Mouse (Mus musculus) right cerebral cortex, postnatal 14 days (tissue): ENCODE data around the gene Gm12258.
"Not testable (repeated sequence)": the region's sequence is repeated elsewhere in the genome, so short reads cannot be mapped to it uniquely, and the experiment has no call there.

Experiments used
- DNase-seq: peaks from one replicate; pipeline ENCODE4 v3.0.0; 2022

Gene Gm12258

DNA sequence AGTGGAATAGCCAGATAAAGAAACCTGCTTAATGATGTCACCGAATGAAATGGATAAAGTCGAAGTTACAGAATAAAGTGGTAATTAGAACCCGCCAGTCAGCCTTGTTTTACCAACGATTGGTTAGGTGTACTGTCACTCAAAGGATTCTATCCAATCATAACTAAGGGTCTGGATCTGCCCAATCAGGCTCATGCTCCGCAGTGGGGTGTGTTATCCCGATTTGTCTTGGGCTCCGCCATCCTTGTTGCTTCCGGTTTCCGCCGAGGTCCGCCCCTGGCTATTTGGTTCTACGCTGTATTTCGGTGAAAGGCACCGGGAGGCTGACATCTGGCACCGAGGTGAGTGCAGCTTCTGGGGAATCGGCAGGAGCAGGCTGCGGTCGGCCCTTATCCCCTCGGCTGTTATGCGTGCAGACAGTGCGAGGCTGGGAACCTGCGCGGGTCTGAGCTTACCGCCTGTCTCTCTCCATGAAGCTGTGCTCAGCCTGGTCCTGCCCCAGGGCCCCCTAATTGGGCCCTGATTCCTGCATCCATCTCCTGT, at the start of gene Gm12258:
TSS of gene Gm12258 (plus strand) at position 240 of the 543 bp plus-strand sequence.
- DNase-seq, result peak; percentile 75

DNA sequence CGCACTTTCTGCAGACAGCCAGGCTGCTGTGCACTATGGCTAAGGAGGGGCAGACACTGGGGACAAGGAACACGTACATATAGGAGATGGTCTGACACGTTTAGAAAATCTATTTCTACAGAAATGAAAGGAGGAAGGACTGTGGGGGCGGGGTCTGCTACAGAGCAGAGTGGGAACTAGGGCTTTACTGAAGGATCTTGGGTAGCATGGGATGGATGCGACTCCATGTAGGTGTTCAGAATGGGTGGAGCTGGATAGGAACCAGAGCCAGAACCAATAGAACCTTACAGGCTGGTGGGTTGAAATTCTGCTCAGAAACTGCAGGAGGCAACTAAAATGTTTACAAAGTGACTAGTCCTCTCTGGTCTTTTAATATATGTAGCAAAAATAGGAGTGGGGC, 47.2 kb upstream of the Gm12258 start:
- DNase-seq, result peak; percentile 27

DNA sequence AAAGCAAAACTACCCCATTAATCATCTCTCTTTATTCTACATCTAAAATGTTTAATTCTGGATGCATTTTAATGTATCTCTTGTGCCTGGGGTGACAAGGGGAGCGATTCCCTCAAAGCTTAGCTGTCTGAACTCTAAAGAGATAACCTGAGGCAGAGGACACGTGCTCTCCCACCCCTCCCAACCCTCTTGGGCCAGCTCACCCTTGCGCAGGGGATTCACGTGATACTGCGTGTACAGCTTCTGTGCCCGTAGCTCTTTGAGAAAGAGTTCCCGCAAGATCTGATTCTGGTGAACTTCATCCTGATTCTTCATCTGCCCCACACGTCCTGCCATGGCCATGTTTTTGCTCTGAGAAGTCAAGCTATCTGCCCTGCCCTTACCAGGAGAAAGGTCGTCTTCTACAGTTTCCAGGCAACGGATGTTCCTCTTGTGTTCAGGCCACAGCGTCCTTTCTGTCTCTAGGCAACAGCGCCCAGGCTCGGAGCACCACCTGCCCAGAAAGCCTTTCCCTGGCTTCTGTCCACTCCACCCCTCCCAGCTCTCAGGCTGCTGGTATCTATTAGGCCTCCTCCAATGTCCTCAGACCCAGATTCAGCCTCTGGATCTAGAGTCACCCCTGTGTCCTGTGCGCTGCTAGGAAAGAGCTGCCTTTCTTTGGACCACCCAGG, 45.3 kb upstream of the Gm12258 start, which contains the start of gene Fam183b:
TSS of gene Fam183b (minus strand) at position 403 of the 671 bp plus-strand sequence.
- no peak for DNase-seq

DNA sequence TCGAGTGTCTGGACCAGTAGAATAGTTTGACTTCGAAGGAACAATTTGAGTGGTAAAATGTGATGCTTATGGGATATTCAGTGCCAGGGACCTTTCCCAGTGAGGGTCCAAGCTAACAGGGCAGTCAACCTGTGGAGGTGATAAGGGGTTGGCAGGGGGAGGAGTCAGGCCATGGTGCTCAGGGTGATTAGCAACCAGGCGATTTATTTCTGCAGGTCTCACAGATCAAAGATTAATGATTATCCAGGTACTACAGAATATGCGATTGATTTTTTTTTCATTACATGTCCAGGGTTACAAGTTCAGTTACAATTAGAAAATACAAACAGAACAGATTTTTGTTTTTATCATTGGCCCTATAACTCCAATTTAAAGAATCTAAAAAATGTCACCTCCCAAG, 43.1 kb upstream of the Gm12258 start:
- no peak for DNase-seq

DNA sequence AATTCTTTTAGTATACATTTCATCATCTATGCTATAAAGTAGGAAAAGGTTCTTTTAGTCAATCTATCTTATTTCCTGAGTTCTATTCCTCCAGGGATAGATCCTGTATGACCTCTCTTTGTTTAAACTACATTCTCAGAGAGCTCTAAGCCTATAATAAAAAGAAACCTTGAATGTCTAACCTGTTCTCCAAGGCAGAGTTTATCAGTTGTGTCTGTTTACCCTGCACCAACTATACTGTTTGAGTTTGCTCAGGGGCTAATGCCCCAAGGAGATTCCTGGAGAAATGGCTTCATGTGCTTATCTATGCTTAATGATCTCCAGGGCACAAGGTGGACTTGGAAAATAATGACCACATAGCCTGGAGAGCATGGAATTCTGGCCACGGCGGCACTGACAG, 42.6 kb upstream of the Gm12258 start:
- no peak for DNase-seq

DNA sequence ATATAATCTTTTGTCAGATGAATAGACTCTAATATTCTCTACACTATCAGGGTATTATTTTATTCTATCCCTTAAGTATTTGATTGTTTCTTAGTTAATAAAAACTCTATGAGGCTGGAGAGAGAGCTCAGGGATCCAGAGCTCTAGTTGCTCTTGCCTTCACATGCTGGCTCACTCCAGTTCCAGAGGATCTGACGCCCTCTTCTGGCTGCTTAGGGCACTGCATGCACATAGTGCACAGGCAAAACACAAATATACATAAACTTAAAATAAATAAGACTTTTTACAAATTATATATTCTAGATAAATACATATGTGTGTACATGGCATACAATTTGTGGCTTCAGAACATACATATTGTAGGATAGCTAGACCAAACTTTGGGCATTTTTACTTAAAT, 35.0 kb upstream of the Gm12258 start:
- no peak for DNase-seq

DNA sequence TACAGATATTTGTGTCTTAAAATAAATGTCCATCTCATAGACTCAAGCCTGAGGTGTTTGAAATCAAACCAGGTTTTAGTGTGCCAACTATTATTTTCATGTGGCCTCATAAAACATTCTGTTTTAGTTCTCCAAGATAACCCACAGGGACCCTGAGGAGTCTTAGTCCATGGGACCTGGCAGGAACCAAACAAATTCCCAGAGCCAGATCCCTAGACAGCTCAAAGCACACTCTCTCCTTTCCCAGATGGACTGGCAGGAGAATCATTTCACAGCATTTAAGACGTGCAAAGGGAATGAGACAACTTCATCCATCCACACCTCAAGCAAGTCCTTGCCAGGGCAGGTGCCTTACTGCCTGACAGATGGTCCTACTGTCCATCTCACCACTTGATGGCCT, 32.3 kb upstream of the Gm12258 start, which contains the start of gene Olfr313:
TSS of gene Olfr313 (plus strand) at position 301 of the 400 bp plus-strand sequence.
- not testable (repeated sequence) for DNase-seq

DNA sequence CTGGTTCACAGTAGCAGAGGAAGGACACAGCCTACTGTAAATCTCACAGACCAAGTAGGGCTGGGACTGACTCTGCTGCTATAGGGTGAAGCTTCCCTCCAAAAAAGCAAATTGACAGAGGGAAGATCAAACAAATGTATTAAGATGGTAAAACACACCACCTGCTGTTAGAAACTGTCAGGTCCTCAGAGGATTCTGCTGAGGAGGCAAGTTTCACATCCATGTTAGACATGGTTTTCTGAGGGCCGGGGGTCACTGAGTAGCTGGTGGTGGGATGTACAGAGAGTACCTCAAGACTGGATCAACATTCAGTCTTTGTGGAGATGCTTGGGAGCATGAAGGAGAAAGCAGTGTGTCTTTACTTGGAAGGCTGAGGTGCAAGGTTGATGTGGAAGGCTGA, 31.3 kb upstream of the Gm12258 start:
- DNase-seq, result no peak

DNA sequence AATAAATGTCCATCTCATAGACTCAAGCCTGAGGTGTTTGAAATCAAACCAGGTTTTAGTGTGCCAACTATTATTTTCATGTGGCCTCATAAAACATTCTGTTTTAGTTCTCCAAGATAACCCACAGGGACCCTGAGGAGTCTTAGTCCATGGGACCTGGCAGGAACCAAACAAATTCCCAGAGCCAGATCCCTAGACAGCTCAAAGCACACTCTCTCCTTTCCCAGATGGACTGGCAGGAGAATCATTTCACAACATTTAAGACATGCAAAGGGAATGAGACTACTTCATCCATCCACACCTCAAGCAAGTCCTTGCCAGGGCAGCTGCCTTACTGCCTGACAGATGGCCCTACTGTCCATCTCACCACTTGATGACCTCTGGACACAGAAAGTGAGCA, 18.0 kb upstream of the Gm12258 start, which contains the start of gene Olfr312:
TSS of gene Olfr312 (plus strand) at position 301 of the 400 bp plus-strand sequence.
- DNase-seq, result not testable (repeated sequence)

DNA sequence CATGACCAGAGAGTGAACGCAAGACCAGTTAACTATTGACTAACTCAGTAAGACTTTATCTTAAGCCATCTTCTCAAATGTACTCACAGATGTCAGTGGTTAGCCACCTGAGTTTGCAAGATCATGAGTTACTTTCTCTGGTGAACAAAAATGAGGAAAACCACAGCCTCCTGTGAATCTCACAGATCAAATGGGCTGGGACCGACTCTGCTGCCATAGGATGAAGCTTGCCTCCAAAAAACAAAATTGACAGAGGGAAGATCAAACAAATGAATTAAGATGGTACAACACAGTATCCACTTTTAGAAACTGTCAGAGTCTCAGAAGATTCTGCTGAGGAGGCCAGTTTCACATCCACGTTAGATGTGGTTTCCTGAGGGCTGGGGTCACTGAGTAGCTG, 17.2 kb upstream of the Gm12258 start:
- DNase-seq, result no peak

DNA sequence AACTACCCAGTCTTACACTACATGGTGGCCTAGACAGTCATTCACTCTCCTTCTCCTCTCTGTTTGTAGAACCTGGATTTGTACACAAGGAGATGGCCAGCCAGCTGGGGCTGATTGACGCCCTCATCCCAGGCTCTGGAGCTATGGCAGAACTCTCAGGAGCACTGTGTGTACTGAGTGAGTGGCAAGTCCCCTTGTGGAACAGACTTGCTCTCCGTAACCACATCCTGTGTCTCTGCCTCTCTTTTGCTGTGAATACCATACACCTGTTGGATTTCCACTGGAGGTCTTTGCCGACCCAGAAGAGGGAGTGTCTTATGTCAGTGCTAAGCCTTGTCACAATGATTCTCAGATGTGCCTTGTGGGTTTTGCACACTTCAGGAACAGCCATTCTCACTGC, 14.4 kb upstream of the Gm12258 start:
- DNase-seq, result not testable (repeated sequence)

DNA sequence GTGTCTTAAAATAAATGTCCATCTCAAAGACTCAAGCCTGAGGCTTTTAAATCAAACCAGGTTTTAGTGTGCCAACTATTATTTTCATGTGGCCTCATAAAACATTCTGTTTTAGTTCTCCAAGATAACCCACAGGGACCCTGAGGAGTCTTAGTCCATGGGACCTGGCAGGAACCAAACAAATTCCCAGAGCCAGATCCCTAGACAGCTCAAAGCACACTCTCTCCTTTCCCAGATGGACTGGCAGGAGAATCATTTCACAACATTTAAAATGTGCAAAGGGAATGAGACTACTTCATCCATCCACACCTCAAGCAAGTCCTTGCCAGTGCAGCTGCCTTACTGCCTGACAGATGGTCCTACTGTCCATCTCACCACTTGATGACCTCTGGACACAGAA, 8.0 kb upstream of the Gm12258 start, which contains the start of gene Olfr311:
TSS of gene Olfr311 (plus strand) at position 301 of the 400 bp plus-strand sequence.
- not testable (repeated sequence) for DNase-seq

DNA sequence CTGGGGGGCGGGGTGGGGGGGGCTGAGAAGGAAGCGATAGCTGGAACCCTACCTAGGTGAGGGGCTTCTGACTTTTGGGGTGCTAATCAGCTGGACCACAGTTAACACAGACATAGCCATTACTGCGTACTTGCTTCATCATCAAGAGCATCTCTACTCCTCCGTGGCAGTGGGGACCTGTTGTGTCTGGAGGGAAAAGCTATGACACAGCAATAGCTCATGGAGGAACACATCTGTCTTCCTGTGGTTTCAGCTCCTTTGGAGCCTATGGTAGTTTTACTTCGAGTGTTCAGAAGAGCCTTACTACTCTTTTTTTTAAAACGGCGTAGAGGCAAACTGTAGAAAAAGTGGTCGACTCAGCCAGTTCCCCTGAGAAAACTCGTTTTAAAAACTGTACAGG, 678 bp downstream of the Gm12258 start:
- DNase-seq, result no peak

DNA sequence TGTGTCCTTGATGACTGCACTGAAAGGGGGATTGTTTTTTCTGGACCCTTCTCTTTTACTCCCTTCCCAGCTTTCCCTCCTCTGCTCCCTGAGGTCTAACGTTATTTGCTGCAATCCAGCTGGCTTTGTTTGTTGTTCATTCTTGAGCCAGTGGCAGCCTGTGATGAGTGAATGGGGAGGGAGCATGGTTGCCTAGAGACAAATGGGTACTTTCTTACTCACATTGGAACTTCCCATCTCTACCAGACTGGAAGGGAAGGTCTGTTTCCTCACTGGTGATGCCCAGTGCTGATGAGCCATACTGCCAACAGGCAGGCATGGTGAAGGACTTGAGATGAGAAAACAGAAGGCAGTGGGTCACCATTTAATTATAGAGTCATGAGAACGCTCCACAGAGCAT, 2.8 kb downstream of the Gm12258 start:
- no peak for DNase-seq

DNA sequence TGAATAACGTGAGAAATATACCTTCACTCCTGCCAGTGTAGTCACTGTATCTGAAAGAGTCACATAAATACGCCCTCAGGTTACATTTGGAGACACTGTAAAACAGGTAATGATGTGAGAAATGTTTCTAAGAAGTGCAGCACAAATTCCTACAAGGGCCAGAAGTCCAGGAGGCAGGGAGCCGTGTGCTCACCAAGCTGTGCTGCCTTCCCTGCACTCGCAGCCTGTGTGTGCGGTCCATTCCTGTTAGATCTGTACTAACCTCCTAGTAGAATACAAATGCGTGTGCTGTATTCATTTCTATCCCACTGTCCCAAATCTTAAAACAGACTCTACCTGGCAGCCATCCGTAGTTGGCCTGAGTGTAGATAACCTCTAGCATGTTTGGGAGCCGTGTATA, 13.8 kb downstream of the Gm12258 start:
- no peak for DNase-seq

DNA sequence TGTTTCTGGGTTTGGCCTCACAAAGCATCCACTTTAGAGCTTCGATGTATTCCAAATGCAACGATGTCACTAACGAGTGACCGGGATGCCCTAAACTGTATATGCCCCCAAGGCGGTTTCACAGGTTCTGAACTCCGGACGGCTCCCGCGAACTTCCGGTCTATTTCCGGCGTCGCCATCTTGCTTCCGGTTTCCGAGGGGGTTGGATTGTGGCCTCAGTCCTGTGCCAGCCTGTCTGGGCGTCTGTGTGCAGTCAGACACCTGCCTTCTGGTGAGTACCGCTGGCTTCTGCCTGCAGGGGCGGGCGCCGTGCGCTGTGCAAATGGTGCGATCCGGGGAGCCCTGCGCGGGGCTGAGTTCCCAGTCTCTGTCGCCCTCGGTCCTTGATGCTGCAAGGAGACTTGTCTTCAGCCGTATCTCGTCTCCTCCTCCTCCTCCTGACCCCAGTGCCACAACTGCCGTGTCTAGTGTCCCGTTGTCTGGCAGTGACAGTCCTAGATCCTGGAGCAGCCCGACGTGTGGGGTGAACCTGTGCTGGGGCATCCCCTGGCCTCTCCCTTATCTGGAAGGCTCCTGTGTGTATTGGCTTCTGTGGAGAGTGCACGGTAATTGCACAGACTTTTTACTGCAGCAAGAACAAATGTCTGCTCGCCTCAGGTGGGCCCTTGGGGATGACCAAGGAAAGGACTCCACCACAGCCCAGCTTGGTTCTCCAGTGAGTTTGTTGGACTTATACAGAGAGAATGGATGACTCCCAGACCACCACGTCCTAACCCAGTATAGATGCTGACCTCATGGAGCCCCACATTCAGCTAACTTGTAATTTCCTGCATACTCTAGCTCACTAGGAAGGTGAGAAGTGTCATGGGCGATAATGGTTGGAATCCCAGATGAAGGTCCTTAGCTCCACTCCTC, 20.3 kb downstream of the Gm12258 start, which contains the start of gene 2810021J22Rik:
TSS of gene 2810021J22Rik (plus strand) at position 178 of the 915 bp plus-strand sequence.
- DNase-seq, result peak; percentile 79

DNA sequence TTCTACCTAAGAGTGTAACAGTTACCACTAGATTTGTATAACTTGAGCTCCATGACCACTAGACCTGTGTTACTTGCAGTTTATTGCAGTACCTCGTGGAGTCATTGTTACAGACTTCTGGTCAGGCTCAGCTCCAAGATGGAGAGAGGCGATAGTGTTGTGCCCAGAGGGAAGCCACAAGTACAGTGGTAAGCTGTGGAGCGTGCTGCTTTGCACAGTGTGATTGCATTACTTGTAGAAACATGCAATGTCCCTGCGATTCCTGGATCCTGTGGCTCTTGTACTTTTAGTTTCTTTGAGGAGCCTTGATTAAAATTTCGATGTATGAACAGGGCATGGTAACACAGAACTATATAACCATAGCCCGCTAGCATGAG, 21.0 kb downstream of the Gm12258 start:
- DNase-seq, result no peak

DNA sequence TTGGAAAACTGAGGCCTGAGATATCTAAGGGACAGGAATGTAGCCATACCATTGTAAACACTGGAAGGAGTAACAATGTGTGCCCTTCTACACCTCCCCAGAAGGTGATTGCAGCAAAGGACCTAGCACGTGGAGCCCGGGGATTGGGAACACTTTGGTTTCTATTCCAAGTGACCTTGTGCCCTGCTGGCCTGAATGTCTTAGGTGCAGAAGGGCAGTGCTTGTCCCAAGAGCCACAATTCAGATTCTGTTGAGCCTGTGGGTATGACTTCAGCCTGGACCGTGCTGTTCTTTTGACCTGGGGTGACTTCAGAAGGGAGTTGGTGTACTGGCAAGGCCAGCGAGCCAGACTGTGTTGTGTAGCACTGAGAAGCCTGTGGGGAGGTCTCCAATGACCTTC, 24.0 kb downstream of the Gm12258 start:
- no peak for DNase-seq

DNA sequence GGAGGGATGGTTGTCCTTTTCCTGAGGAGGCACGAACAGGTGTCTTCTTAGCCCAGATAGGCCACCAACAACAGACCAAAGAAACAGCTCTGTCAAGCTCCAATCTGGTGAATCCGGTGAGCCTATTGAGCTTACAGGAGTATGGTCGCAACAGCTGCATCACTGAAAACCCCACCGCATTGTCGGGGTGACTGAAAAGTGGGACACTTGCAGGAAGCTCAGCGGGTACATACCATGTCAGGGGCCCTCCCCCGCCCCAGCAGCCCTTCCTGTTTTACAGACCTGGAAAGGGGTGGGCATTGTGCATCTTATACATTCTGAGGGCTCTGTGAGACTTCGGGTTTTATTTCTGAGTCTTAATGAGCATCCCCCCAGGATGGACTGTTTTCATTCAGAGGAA, 36.8 kb downstream of the Gm12258 start:
- no peak for DNase-seq

DNA sequence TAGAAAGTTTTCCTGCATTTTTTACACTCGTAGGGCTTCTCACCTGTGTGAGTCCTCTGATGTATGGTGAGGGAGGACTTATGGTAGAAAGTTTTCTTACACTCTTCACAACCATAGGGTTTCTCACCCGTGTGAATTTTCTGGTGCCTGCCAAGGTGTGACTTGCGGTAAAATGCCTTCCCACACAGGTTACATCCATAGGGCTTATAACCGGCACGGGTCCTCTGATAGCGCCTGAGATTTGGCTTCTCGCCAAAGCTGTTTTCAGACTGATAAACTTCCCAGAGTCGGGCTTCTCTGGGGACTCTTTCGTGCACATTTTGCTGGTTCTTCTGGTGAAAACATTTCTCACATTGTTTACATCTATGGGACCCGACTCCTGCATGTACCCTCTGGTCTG, 43.6 kb downstream of the Gm12258 start:
- DNase-seq, result no peak

DNA sequence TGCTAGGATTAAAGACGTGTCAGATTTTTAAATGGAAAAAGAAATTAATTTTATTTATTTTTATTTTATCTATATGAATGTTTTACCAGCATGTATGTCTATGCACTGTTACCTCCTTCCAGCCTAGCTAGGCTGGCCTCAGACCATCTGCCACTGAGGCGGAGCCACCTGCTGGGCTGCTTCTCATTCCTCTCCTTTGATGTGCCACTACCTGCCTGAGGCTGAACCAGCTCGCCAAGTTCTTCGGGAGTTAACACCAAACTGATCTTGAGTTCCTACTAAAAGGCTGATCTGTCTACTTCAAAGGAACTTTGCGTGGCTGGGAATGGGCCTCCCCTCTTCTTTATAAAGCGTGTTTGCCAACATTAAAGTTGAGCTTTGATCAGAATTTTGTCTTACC, 47.5 kb downstream of the Gm12258 start:
- no peak for DNase-seq

DNA sequence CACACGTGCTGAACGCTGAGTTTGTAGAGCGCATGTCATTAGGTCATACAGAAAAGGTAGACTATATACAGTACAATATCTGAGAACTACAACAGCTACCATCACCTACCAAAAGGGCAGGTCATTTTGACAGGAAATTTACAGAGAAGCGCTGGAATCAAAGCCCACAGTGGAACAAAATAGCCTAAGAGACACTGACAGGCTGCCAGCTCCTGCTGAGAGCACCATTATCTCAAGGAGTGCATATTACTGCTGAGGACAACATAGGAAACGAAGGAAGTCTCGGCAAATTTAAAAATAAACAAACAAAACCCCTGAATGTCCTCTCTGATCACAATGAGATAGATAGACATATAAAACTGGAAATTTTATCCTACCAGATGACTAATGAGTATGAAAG, 50.5 kb downstream of the Gm12258 start:
- DNase-seq, result no peak

DNA sequence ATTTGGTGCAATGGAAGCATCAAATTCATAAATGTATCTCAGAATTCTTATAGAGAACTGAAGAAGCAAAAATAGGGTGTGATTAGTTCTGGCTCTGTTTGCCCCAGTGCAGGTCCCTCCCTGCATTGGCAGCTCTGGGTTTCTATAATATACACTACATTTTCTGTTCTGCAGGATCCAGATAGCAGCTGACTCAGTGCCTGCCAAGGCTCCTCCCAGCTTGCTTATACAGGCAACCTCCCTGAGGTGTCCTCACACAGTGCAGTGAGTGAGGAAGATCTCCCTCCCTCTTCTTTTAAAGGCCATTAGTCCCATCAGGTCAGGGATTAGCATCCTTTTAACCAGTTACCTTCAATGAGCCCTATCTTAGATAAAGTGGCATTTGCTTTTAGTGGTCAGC, 54.1 kb downstream of the Gm12258 start:
- no peak for DNase-seq
